Comparison of ENCODE assay signal across 9 mouse cellular contexts in the genomic region with DNA sequence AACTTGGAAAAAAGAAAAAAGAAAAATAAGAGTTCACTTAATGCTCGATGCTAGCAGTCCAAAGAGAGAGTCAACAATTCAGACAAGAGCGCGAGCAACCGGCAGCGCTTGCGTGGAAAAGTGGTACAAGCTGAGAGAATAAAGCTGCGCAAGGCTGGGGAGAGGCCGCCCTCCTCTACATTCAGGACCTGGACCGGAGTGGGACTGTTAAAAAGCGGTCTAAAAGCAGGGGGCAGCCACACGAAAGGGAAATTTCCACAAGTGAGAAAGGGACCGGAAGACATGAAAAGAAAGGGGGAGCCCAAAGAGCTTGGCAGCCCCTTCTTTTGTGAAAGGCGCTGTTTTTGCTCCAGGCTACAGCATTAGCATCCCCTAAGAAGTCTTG. TPM values are rescaled to one million over a fixed set of nuclear protein-coding genes. Genes with fewer than 3 reads are reported as not detected.
A peak's percentile ranks its signal among the peaks of the same experiment; 100 is the strongest.
DNase-seq lines count a peak whose midpoint lies in the region; ATAC-seq lines count a peak whose summit lies in the region.
"Had no signal": no experiment of that assay in that cellular context is flagged by ENCODE, and none has a peak within 500 bp of the region (broad histone marks: within the 10 kb centered on the region; RNA-seq: fewer than 3 reads in every experiment).

No protein-coding gene starts in this region.

- peaks cover 15% of the 10 kb centered on the region for H3K4me1 ChIP-seq in heart, embryonic 15.5 days (replicated peaks)
- H3K4me1 ChIP-seq in forebrain, embryonic 11.5 days (replicated peaks; ENCODE audit: control insufficient read depth, insufficient read depth, low read length) = peaks cover 5% of the 10 kb centered on the region; the same call in 1 of the 2 replicates
- H3K4me1 ChIP-seq in limb, embryonic 13.5 days = peaks cover 23% of the 10 kb centered on the region

- no peak overlapping the region for H3K27ac ChIP-seq in heart, embryonic 15.5 days
- H3K27ac ChIP-seq in forebrain, embryonic 11.5 days (ENCODE audit: low read depth, low read length) = no peak overlapping the region
- H3K27ac ChIP-seq in limb, embryonic 13.5 days = no peak overlapping the region

- WGBS in heart, embryonic 15.5 days = 5% methylated on average over 13 of the region's 13 CpGs
- WGBS in forebrain, embryonic 11.5 days = under 1% methylated on average over 13 of the region's 13 CpGs
- 3% methylated on average over 13 of the region's 13 CpGs for WGBS in limb, embryonic 13.5 days

- no peak for DNase-seq in heart, postnatal 36 days
- DNase-seq in ES-CJ7 (ENCODE audit: low read depth, low spot score) = peak; percentile 3
- DNase-seq in forebrain, embryonic 11.5 days (ENCODE audit: low spot score) = peak; percentile 55
- DNase-seq in B cell, adult 2 months = no peak
- no peak for DNase-seq in urinary bladder, postnatal 10 days (ENCODE audit: low spot score)

- no peak for ATAC-seq in heart, embryonic 15.5 days (replicated peaks; ENCODE audit: insufficient number of reproducible peaks, insufficient read depth, low FRiP score, low read depth)
- ATAC-seq in forebrain, embryonic 11.5 days (replicated peaks; ENCODE audit: low FRiP score) = no peak
- ATAC-seq in limb, embryonic 13.5 days (ENCODE audit: low FRiP score, low read depth) = no peak
- no peak for ATAC-seq in monocyte, adult 5-6 weeks (replicated peaks; ENCODE audit: insufficient number of reproducible peaks, low FRiP score, low TSS enrichment, poor library complexity, severe bottlenecking)

- H3K9me3 ChIP-seq in heart, embryonic 15.5 days (replicated peaks) = no peaks in the 10 kb centered on the region
- H3K9me3 ChIP-seq in forebrain, embryonic 11.5 days (ENCODE audit: control insufficient read depth, low read length) = no peaks in the 10 kb centered on the region
- H3K9me3 ChIP-seq in limb, embryonic 13.5 days = no peaks in the 10 kb centered on the region

- H3K27me3 ChIP-seq in heart, embryonic 15.5 days = peaks cover 71% of the 10 kb centered on the region
- H3K27me3 ChIP-seq in forebrain, embryonic 11.5 days (ENCODE audit: control insufficient read depth, insufficient read depth, low read length) = peaks cover 2% of the 10 kb centered on the region
- H3K27me3 ChIP-seq in limb, embryonic 13.5 days = peaks cover 68% of the 10 kb centered on the region
- H3K27me3 ChIP-seq: CH12.LX had no signal

- no peaks in the 10 kb centered on the region for H3K36me3 ChIP-seq in heart, embryonic 15.5 days
- H3K36me3 ChIP-seq in forebrain, embryonic 11.5 days (ENCODE audit: control insufficient read depth, insufficient read depth, low read length) = no peaks in the 10 kb centered on the region
- no peaks in the 10 kb centered on the region for H3K36me3 ChIP-seq in limb, embryonic 13.5 days

- peak overlapping the region; percentile 40 for H3K4me3 ChIP-seq in heart, embryonic 15.5 days
- H3K4me3 ChIP-seq in forebrain, embryonic 11.5 days (ENCODE audit: low read depth, low read length) = peak overlapping the region; percentile 59
- H3K4me3 ChIP-seq in limb, embryonic 13.5 days = peak overlapping the region; percentile 51

- peak overlapping the region; percentile 64 for H3K4me2 ChIP-seq in heart, embryonic 15.5 days
- H3K4me2 ChIP-seq in forebrain, embryonic 11.5 days (ENCODE audit: low read depth, low read length, severe bottlenecking) = peak overlapping the region; percentile 95
- peak overlapping the region; percentile 92 for H3K4me2 ChIP-seq in limb, embryonic 13.5 days (replicated peaks)

- intact Hi-C loops in heart, postnatal 36 days (cut with DNase I) = loop anchor here (10.0 kb wide), 1 partner anchor 217 kb away; no protein-coding TSS in a partner anchor

- no peak overlapping the region for H3K9ac ChIP-seq in heart, embryonic 15.5 days
- H3K9ac ChIP-seq in forebrain, embryonic 11.5 days (ENCODE audit: low read length) = peak overlapping the region; percentile 66
- H3K9ac ChIP-seq in limb, embryonic 13.5 days = no peak overlapping the region

RNA-seq across cellular contexts. Expression of a gene that starts 0.5 kb away (rescaled TPM):
- 0.05 TPM in 1 of 2 replicates, not detected in the other for polyA plus RNA-seq in heart, embryonic 15.5 days (2015; fragmentation: Nextera tagmentation; extraction: Ambion mirVana)
- not detected for total RNA-seq in heart, postnatal 36 days (2021)
- polyA plus RNA-seq in forebrain, embryonic 11.5 days (2014; fragmentation: Nextera tagmentation; extraction: Ambion mirVana) = 0.84 and 0.88 TPM in 2 replicates
- 0.23 and 0.32 TPM in 2 replicates for polyA plus RNA-seq in limb, embryonic 13.5 days (2015; fragmentation: Nextera tagmentation; extraction: Ambion mirVana)
- not detected in 3 replicates for total RNA-seq in monocyte, adult 5-6 weeks (2017)

Comparison
In these comparisons a context has a peak if more than half of its experiments do, and no peak if none do; other contexts are left out.
1. DNase-seq: peak in ES-CJ7 (single experiment) and forebrain, embryonic 11.5 days (single experiment); none in heart, postnatal 36 days (0 of 2), B cell, adult 2 months (0 of 2) and urinary bladder, postnatal 10 days (single experiment).
2. Peak in every context shown above with its lines, with median percentiles within 50 percentile points of each other: H3K4me2 ChIP-seq and H3K4me3 ChIP-seq.